Mouse (Mus musculus) limb, embryonic 12.5 days (tissue): ENCODE results near the gene Cdkal1. TPM values are rescaled to one million over a fixed set of nuclear protein-coding genes. Genes with fewer than 3 reads are reported as not detected.

Source experiments
- ATAC-seq: fragments of 200-750 bp; cut with Nextera tagmentation; 2 replicates; pipeline ENCODE4 v1.8.0; 2017; ENCODE audit warnings: low read depth, moderate TSS enrichment; ENCODE audit not compliant: insufficient number of reproducible peaks, insufficient read depth, low FRiP score, low TSS enrichment
- H3K27ac ChIP-seq: fragments of 300-500 bp; sonication (generic); 2 replicates; pipeline ENCODE4 v1.5.1; 2016; ENCODE audit warnings: mild to moderate bottlenecking, moderate library complexity
- H3K27me3 ChIP-seq: fragments of 300-500 bp; sonication (generic); 2 replicates; pipeline ENCODE4 v1.6.1; 2016; ENCODE audit warnings: mild to moderate bottlenecking, moderate library complexity
- H3K36me3 ChIP-seq: fragments of 300-500 bp; sonication (generic); 2 replicates; pipeline ENCODE4 v1.6.1; 2016; ENCODE audit warnings: mild to moderate bottlenecking, moderate library complexity
- H3K4me1 ChIP-seq: fragments of 300-500 bp; sonication (generic); replicated peaks from 2 replicates; pipeline ENCODE4 v1.6.1; 2016
- H3K4me2 ChIP-seq: fragments of 300-500 bp; sonication (generic); 2 replicates; pipeline ENCODE4 v1.6.1; 2016; ENCODE audit warnings: mild to moderate bottlenecking, moderate library complexity
- H3K4me3 ChIP-seq: fragments of 300-500 bp; sonication (generic); replicated peaks from 2 replicates; pipeline ENCODE4 v1.5.1; 2016; ENCODE audit warnings: mild to moderate bottlenecking
- H3K9ac ChIP-seq: fragments of 300-500 bp; sonication (generic); replicated peaks from 2 replicates; pipeline ENCODE4 v1.6.1; 2016; ENCODE audit warnings: mild to moderate bottlenecking, moderate library complexity
- H3K9me3 ChIP-seq: fragments of 300-500 bp; sonication (generic); 2 replicates; pipeline ENCODE4 v1.6.1; 2016; ENCODE audit warnings: mild to moderate bottlenecking, moderate library complexity
- WGBS: fragments of 180-500 bp; shearing (Covaris S2); methylation state at CpG from one replicate; pipeline ENCODE4 v1.1.7; 2016; 5-methylcytosine and 5-hydroxymethylcytosine counted together
- polyA plus RNA-seq: library from polyadenylated mRNA; unstranded; fragments of >200 nt; fragmentation: Nextera tagmentation; extraction: Ambion mirVana; gene quantifications from 2 replicates; pipeline ENCODE4 v1.2.1, GENCODE M21; 2016

Gene Cdkal1
- polyA plus RNA-seq, 1 experiment from 2014 or later, result 42.4 TPM

DNA sequence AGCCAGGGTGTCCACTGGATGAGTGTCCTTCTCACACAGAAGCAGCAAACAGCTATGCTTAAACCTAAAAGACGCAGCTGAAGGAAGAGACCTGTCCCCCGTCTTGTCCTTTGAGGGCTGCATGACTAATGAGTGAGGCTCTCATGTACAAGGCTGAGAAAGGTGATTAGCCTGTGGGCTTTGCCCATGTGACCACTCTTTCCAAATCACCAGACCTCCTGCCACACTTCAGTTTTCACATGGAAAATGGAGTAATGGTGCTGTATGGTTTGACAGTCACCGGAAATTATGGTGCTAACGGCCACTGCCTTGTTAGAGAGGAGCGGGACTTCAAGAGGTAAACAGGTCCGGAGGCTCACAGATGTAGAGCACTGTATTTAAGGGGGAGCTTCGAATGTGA is 274.7 kb downstream of the Cdkal1 start:
- H3K36me3 ChIP-seq, result no peaks in the 10 kb centered on the region
- no peak overlapping the region for H3K4me3 ChIP-seq
- no peak for ATAC-seq
- H3K4me2 ChIP-seq, result no peak overlapping the region
- no peak overlapping the region for H3K27ac ChIP-seq
- H3K4me1 ChIP-seq, result peaks cover 16% of the 10 kb centered on the region
- H3K9me3 ChIP-seq, result no peaks in the 10 kb centered on the region
- H3K27me3 ChIP-seq, result no peaks in the 10 kb centered on the region
- WGBS, result 64% methylated on average over 7 of the region's 7 CpGs
- no peak overlapping the region for H3K9ac ChIP-seq

DNA sequence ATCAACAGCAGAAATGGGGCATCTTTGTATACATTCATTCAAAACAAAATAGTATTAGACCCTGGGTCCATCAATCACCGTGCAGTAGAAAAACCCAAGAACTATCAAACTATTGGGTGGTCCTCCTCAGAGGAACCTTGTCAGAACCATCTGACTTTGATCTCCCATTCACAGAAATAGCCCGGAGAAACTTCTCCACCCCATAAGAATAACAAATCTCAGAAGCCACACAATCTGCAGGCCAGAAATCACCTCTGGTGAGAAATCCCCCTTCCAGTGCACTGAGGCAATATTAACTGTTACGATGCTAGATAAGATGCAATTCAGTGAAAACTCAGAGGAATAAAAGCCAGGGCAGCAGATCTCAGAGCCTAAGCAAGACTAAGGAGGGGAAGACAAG is 275.5 kb downstream of the Cdkal1 start:
- Histone ChIP-seq H3K4me3 (no peak overlapping the region), H3K36me3 (no peaks in the 10 kb centered on the region), H3K4me1 (peaks cover 16% of the 10 kb centered on the region), H3K4me2 (no peak overlapping the region), H3K27me3 (no peaks in the 10 kb centered on the region), H3K9ac (no peak overlapping the region), H3K9me3 (no peaks in the 10 kb centered on the region), H3K27ac (no peak overlapping the region)
- ATAC-seq, result no peak
- 61% methylated on average over 3 of the region's 3 CpGs for WGBS

DNA sequence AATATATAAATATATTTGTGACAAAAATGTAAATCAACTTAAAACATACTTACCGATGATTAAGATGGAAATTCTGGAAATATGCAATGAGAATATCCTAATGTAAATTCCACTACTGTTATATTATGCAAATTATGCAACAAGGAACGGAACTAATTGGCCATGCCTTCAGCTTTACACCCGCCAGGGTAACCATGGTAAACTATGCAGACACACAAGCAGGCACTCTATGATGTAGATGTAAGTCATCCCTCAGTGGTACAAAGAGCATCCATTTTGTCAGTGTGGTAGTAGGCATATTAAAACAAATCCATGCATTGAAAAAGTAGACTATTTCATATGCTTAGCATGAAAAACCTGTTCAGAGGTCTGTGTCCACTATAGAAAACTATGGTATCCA is 276.9 kb downstream of the Cdkal1 start:
- H3K4me3 ChIP-seq, result no peak overlapping the region
- 92% methylated on average over 3 of the region's 3 CpGs for WGBS
- H3K9me3 ChIP-seq, result no peaks in the 10 kb centered on the region

DNA sequence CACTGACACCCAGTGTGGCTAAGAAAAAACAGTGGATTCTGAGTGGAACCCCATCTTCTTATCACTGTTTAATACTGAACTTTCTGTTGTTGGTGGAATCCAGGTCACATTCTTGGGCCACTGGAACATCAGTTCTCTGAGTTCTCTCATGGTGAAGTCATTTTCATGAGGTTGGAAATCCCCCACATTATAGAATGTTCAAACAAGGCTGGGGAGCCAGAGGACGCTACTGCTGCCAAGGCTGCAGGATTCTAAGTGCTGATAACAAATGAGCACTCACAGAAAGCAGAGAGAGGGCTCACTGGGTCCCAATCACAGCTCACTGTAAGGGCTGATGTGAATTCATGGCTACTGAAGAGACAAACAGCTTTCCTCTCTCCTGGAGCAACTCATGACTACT is 280.7 kb downstream of the Cdkal1 start:
- Histone ChIP-seq H3K27me3 (no peaks in the 10 kb centered on the region), H3K9ac (no peak overlapping the region), H3K4me1 (no peaks in the 10 kb centered on the region), H3K4me2 (no peak overlapping the region), H3K27ac (no peak overlapping the region), H3K4me3 (no peak overlapping the region), H3K9me3 (no peaks in the 10 kb centered on the region), H3K36me3 (no peaks in the 10 kb centered on the region)
- ATAC-seq, result no peak
- WGBS, result 57% methylated on average over 1 of the region's 1 CpGs

More for the DNA sequence above, 276.9 kb downstream of the Cdkal1 start:
- no peak overlapping the region for H3K9ac ChIP-seq
- no peak for ATAC-seq
- H3K36me3 ChIP-seq, result no peaks in the 10 kb centered on the region
- no peak overlapping the region for H3K27ac ChIP-seq
- H3K27me3 ChIP-seq, result no peaks in the 10 kb centered on the region
- no peak overlapping the region for H3K4me2 ChIP-seq
- peaks cover 16% of the 10 kb centered on the region for H3K4me1 ChIP-seq

DNA sequence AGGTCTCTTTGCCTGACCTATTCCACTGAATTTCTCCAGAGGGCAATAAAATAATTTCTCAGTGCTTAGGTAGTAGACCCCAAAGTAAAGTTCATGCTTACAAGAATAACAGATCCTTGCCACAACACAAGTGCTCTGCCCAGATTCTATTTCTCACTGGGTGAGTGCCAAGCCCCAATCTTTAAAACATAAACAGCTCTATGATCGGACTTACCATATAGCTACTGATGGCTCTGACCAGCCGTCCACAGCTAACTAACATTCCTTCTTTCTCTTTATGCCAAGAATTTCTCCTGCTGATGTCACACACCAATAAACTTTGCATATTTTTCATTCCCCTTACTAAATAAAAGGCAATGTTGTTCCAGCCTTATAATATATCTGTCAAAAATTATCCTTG is 283.0 kb downstream of the Cdkal1 start:
- Histone ChIP-seq H3K4me2 (no peak overlapping the region), H3K4me1 (no peaks in the 10 kb centered on the region), H3K9ac (no peak overlapping the region), H3K36me3 (no peaks in the 10 kb centered on the region), H3K9me3 (no peaks in the 10 kb centered on the region), H3K4me3 (no peak overlapping the region), H3K27ac (no peak overlapping the region), H3K27me3 (no peaks in the 10 kb centered on the region)
- no peak for ATAC-seq
- WGBS, result 74% methylated on average over 2 of the region's 2 CpGs

DNA sequence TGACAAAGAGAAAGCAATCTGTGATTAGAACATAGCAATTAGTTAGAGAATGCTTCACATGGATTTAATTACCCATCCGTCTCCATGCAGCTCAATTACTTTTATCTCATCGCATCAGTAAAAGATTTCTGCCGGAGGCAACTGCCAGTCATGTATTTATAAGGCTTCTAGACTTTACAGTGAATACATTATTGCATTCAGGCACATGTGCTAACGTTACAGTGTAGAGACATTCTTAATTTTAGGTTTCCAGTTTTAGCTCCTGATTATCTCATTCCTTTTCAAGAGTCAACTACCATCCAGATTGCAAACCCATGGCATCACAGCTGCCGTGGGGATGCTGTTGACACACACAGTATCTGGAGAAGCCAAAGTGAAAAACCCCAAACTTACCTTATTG is 289.8 kb downstream of the Cdkal1 start:
- Histone ChIP-seq H3K4me3 (no peak overlapping the region), H3K4me1 (no peaks in the 10 kb centered on the region; the same call in 1 of the 2 replicates), H3K27me3 (no peaks in the 10 kb centered on the region; the same call in 1 of the 2 replicates), H3K4me2 (no peak overlapping the region), H3K9me3 (no peaks in the 10 kb centered on the region), H3K36me3 (no peaks in the 10 kb centered on the region), H3K27ac (no peak overlapping the region), H3K9ac (no peak overlapping the region)
- ATAC-seq, result no peak
- WGBS, result 48% methylated on average over 5 of the region's 5 CpGs

DNA sequence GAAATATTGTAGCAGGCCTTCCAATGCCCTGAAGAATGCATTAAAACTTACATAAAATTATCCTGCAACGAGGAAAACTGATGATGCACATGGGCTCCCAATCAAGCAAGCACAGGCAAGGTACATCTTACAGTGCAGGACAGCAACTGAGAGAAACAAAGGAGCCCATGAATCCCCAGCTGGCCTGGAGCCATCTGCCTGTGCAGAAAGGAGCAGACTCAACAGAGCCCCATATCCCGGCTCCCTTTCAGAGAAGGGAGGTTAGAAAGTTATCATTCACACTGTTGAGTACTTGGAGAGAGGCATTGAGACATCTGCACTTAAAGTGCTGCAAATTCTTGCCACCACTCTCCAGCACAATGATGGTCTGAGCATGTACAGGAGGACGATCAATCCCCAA is 296.3 kb downstream of the Cdkal1 start:
- Histone ChIP-seq H3K9ac (no peak overlapping the region), H3K27me3 (no peaks in the 10 kb centered on the region), H3K4me1 (peaks cover 4% of the 10 kb centered on the region), H3K9me3 (no peaks in the 10 kb centered on the region), H3K4me3 (no peak overlapping the region), H3K27ac (no peak overlapping the region), H3K4me2 (no peak overlapping the region), H3K36me3 (no peaks in the 10 kb centered on the region)
- no peak for ATAC-seq
- WGBS, result 84% methylated on average over 3 of the region's 3 CpGs

DNA sequence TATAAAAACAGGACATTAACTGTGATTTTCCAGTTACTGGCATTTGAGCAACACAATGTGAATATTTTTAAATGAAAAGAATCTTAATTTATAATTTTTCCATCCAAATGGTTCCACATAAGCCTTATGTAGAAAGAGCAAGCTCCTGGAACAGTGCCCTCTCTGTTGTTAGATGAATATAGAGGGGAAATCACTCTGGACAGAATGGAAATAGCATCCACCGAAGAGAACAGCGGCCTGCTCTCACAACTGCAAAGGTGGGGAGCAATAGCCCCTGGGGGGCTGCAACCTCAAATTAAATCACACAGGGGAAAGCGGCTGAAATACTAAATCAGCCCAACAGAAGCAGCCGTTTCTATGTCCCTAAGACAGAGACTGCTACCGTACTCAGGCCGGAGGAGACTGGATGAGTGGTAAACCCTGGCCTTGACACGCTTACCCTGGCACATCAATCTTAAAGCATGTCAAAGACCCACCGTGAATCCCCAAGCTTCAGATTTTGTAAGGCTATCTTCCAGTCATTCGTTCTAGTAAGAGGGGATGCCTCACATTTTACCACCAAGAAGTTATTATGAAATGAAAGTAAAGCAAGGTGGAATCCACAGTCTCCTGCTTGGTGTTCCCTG is 300.2 kb downstream of the Cdkal1 start:
- no peak overlapping the region for H3K4me3 ChIP-seq
- WGBS, result 69% methylated on average over 9 of the region's 9 CpGs
- H3K9ac ChIP-seq, result no peak overlapping the region
- no peaks in the 10 kb centered on the region for H3K9me3 ChIP-seq
- no peak overlapping the region for H3K27ac ChIP-seq
- ATAC-seq, result no peak
- H3K27me3 ChIP-seq, result no peaks in the 10 kb centered on the region
- no peak overlapping the region for H3K4me2 ChIP-seq
- no peaks in the 10 kb centered on the region for H3K36me3 ChIP-seq
- H3K4me1 ChIP-seq, result peaks cover 20% of the 10 kb centered on the region

DNA sequence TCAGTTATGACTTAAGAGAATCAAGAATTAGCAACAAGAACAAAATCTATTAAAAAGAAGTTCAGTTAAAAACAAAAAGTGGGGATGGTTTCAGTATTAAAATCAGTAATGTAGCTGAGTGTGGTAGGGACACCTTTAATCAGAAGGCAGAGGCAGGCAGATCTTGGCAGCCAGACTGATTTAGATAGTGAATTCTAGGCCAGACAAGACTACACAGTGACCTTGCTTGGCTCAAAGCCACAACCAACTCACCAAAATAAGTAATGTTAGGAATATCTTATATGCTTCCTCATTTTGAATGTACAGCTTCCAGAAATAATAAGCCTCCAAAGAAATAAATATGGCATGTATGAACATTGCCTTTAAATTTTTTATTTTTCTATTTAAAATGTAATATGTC is 301.7 kb downstream of the Cdkal1 start:
- no peak for ATAC-seq
- H3K27ac ChIP-seq, result no peak overlapping the region
- H3K9me3 ChIP-seq, result no peaks in the 10 kb centered on the region
- no peak overlapping the region for H3K9ac ChIP-seq
- no peaks in the 10 kb centered on the region for H3K36me3 ChIP-seq
- H3K4me3 ChIP-seq, result no peak overlapping the region
- H3K27me3 ChIP-seq, result no peaks in the 10 kb centered on the region
- H3K4me1 ChIP-seq, result peaks cover 25% of the 10 kb centered on the region
- H3K4me2 ChIP-seq, result no peak overlapping the region

DNA sequence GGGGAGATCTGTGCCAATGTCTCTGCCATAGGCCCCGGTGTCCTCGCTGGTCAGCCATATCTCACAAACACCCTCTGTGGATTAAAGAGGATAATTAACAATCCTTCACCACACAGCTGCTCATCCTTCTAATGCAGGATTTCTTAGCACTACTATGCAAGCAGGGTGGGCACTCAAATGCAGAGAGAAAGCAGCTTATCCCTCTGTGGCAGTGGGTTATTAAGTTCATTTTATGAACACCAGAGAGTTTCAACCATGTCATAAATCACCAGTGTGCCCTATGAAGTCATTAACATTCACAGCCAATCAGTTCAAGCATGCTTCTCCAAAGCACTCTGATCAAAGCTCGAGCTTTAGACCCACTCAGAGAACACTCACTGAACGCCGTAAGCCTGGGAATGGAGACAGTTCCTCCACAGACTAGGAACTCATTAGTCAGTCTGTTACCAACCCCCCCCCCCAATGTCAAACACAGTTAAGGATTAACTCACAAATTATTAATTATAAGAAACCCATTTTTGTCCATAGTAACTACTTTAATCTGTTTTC is 303.1 kb downstream of the Cdkal1 start:
- Histone ChIP-seq H3K4me2 (no peak overlapping the region), H3K9me3 (no peaks in the 10 kb centered on the region), H3K9ac (no peak overlapping the region), H3K36me3 (no peaks in the 10 kb centered on the region), H3K4me1 (peaks cover 25% of the 10 kb centered on the region), H3K4me3 (no peak overlapping the region), H3K27ac (no peak overlapping the region), H3K27me3 (no peaks in the 10 kb centered on the region)
- 34% methylated on average over 5 of the region's 5 CpGs for WGBS
- no peak for ATAC-seq

DNA sequence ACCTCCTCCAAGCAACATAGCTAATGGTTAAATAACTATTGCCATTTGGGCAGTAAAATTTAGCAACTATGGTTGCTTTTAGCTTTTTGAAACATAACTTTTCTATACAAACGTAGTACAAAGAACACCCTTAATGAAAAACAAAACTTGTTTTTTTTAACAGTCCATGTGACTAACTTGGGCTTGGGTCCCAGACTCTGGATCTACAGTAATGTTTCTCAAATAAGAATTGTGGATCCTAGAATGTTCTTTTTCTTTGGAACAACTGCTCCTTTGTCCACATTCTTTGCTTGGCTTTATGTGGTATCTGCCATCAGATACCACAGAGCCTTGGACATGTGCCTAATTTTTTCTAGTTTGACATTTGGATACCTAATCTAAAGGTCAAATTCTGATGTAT is 304.6 kb downstream of the Cdkal1 start:
- no peak overlapping the region for H3K27ac ChIP-seq
- no peak overlapping the region for H3K9ac ChIP-seq
- peaks cover 25% of the 10 kb centered on the region for H3K4me1 ChIP-seq
- ATAC-seq, result no peak
- no peaks in the 10 kb centered on the region for H3K9me3 ChIP-seq
- 31% methylated on average over 1 of the region's 1 CpGs for WGBS
- no peak overlapping the region for H3K4me3 ChIP-seq
- H3K36me3 ChIP-seq, result no peaks in the 10 kb centered on the region
- H3K27me3 ChIP-seq, result no peaks in the 10 kb centered on the region
- H3K4me2 ChIP-seq, result no peak overlapping the region

DNA sequence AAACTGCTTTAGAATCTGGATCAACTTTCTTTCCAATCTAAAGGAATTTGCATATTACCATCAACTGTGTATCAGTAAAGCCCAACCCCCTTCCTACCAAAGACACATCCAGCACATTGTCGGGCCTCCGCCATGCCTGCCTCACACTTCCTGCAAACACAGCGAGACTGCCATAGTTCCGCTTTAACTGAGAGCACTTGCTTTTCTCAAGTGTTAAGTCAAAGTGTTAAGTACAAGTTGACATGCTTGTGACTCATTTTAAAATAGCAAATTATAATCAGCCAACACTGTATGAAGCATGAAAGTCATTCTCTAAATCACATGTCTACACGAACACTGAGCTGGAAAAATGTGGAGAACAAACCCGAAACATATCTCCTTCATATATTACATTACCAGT is 305.3 kb downstream of the Cdkal1 start:
- H3K27me3 ChIP-seq, result no peaks in the 10 kb centered on the region
- no peak overlapping the region for H3K4me2 ChIP-seq
- no peak overlapping the region for H3K4me3 ChIP-seq
- H3K9ac ChIP-seq, result no peak overlapping the region
- H3K9me3 ChIP-seq, result no peaks in the 10 kb centered on the region
- no peak for ATAC-seq
- H3K27ac ChIP-seq, result no peak overlapping the region; the same call in 1 of the 2 replicates
- 84% methylated on average over 6 of the region's 6 CpGs for WGBS
- no peaks in the 10 kb centered on the region for H3K36me3 ChIP-seq
- H3K4me1 ChIP-seq, result peaks cover 21% of the 10 kb centered on the region
